In genomic region chr17:46287678-46288095, GRCm38 (mm10) we compare ENCODE assay signal across 8 mouse cellular contexts. TPM values are rescaled to one million over a fixed set of nuclear protein-coding genes. Genes with fewer than 3 reads are reported as not detected.
DNase-seq lines count a peak whose midpoint lies in the region.

No protein-coding gene starts in this region.

- peak; percentile 72 for DNase-seq in adrenal gland, postnatal 14 days
- no peak for DNase-seq in adrenal gland, adult 2 months
- DNase-seq in embryo, embryonic 11 days, result peak; percentile 67
- peak; percentile 77 to 80 for DNase-seq in heart, postnatal 14 days
- peak; percentile 84 to 86 for DNase-seq in kidney, postnatal 36 days
- DNase-seq in spleen, postnatal 10 days (ENCODE audit: low spot score in 2 of 2), result no peak
- DNase-seq in layer of hippocampus, postnatal 10 days (ENCODE audit: low spot score in 2 of 2), result no peak
- DNase-seq in adipocyte (ENCODE audit: low spot score), result no peak

- intact Hi-C loops in heart, postnatal 14 days (cut with DNase I), result no loop called here

RNA-seq across cellular contexts. Expression of gene Tjap1, which starts 4.9 kb away (rescaled TPM):
- total RNA-seq in adrenal gland, postnatal 14 days (2021), result 44.1 and 44.2 TPM in 2 replicates
- 10 to 100 TPM; 44.8 to 51.4 TPM for total RNA-seq in adrenal gland, adult 2 months (2021)
- polyA plus RNA-seq in adrenal gland, adult 2 months (2012; rRNA removed), result 85.3 and 98.6 TPM in 2 replicates
- total RNA-seq in heart, postnatal 14 days (2021), result 10 to 100 TPM; 40.6 to 42.9 TPM
- total RNA-seq in layer of hippocampus, postnatal 10 days (2021), result 10 to 100 TPM; 39.0 to 41.0 TPM

RNA-seq across cellular contexts. Expression of gene Dlk2, which starts 9.5 kb away (rescaled TPM):
- 0.41 and 0.44 TPM in 2 replicates for total RNA-seq in adrenal gland, postnatal 14 days (2021)
- under 1 TPM in 1 of 2 experiments, not detected in 1; 0.29 TPM for total RNA-seq in adrenal gland, adult 2 months (2021)
- 0.22 and 0.62 TPM in 2 replicates for polyA plus RNA-seq in adrenal gland, adult 2 months (2012; rRNA removed)
- total RNA-seq in heart, postnatal 14 days (2021), result under 1 TPM; 0.68 to 0.84 TPM
- 10 to 100 TPM; 44.4 to 52.4 TPM for total RNA-seq in layer of hippocampus, postnatal 10 days (2021)

RNA-seq across cellular contexts. Expression of gene Lrrc73, which starts 34.4 kb away (rescaled TPM):
- 3.7 and 4.8 TPM in 2 replicates for total RNA-seq in adrenal gland, postnatal 14 days (2021)
- 1 to 10 TPM; 4.1 to 5.6 TPM for total RNA-seq in adrenal gland, adult 2 months (2021)
- 13.8 and 15.5 TPM in 2 replicates for polyA plus RNA-seq in adrenal gland, adult 2 months (2012; rRNA removed)
- under 1 TPM; 0.50 to 0.85 TPM for total RNA-seq in heart, postnatal 14 days (2021)
- 10 to 100 TPM; 88.1 to 93.6 TPM for total RNA-seq in layer of hippocampus, postnatal 10 days (2021)

RNA-seq across cellular contexts. Expression of gene Yipf3, which starts 39.8 kb away (rescaled TPM):
- total RNA-seq in adrenal gland, postnatal 14 days (2021), result 135 and 137 TPM in 2 replicates
- 100 to 1,000 TPM; 157 to 198 TPM for total RNA-seq in adrenal gland, adult 2 months (2021)
- polyA plus RNA-seq in adrenal gland, adult 2 months (2012; rRNA removed), result 387 and 511 TPM in 2 replicates
- total RNA-seq in heart, postnatal 14 days (2021), result 10 to 100 TPM; 72.4 to 77.7 TPM
- 10 to 100 TPM; 68.7 to 70.3 TPM for total RNA-seq in layer of hippocampus, postnatal 10 days (2021)

RNA-seq across cellular contexts. Expression of gene Polr1c, which starts 39.8 kb away (rescaled TPM):
- total RNA-seq in adrenal gland, postnatal 14 days (2021), result 73.9 and 74.6 TPM in 2 replicates
- 100 to 1,000 TPM in 1 of 2 experiments, 10 to 100 TPM in 1; 91.3 to 104 TPM for total RNA-seq in adrenal gland, adult 2 months (2021)
- 41.5 and 45.2 TPM in 2 replicates for polyA plus RNA-seq in adrenal gland, adult 2 months (2012; rRNA removed)
- 10 to 100 TPM; 19.1 to 27.3 TPM for total RNA-seq in heart, postnatal 14 days (2021)
- total RNA-seq in layer of hippocampus, postnatal 10 days (2021), result 10 to 100 TPM; 37.2 to 40.1 TPM

Comparison
In these comparisons a context has a peak if more than half of its experiments do, and no peak if none do; other contexts are left out.
1. DNase-seq: peak in adrenal gland, postnatal 14 days (single experiment), embryo, embryonic 11 days (single experiment), heart, postnatal 14 days (2 of 2) and kidney, postnatal 36 days (2 of 2); none in adrenal gland, adult 2 months (single experiment), spleen, postnatal 10 days (0 of 2), layer of hippocampus, postnatal 10 days (0 of 2) and adipocyte (single experiment).
2. RNA of gene Dlk2, which starts 9.5 kb away (total RNA-seq): 44.4 to 52.4 TPM in layer of hippocampus, postnatal 10 days; 0.68 to 0.84 TPM in heart, postnatal 14 days, 0.41 to 0.44 TPM in adrenal gland, postnatal 14 days and 0.29 TPM in adrenal gland, adult 2 months; every median in the first group is over 10 times any median in the second.
3. RNA of gene Lrrc73, which starts 34.4 kb away (total RNA-seq): 88.1 to 93.6 TPM in layer of hippocampus, postnatal 10 days; 4.1 to 5.6 TPM in adrenal gland, adult 2 months, 3.7 to 4.8 TPM in adrenal gland, postnatal 14 days and 0.50 to 0.85 TPM in heart, postnatal 14 days; every median in the first group is over 10 times any median in the second.